Mouse (Mus musculus): ENCODE measurements around the gene Elf5. TPM values are rescaled to one million over a fixed set of nuclear protein-coding genes. Genes with fewer than 3 reads are reported as not detected.
A peak's percentile ranks its signal among the peaks of the same experiment; 100 is the strongest.

Gene Elf5
- polyA plus RNA-seq, 1 experiment, result 21.2 TPM

DNA sequence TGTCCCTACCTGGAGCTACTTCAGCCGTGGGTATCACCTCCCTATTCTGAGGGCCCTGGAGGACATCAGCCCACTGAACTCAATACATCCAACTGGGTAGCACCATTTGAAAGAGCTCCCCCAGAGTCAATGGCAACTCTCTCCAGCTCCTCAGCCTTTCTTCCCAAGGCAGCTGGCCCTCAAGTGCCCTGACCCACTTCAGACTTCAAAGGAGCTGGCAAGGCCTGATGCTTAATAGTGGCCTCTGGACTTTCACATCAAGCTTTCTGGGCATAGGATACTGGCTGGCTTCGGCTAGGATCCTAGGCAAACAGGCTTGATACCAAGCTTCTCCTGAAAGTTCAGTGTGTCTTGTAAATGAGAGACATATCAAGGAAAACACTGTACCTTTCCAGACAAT is 23.6 kb downstream of the Elf5 start:
- DNase-seq (ENCODE audit: low spot score), result no peak

DNA sequence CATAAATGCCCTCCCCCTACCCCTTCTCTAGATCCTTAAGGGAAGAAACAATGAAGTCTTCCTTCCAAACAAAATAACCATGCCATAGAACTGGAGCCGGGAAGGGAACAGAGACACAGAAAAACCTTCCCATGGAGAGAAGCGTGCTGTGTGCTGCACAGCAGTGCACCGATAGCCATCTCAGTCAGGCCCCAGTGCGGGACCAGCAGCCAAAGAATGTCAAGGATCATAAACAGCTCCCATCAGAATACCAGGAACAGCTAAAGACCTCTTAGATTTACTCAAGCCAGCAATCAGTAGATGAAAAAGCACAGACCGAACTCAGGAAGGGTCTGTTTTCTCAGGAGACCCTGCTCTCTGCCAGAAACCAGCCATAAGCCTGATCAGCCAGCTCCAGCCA is 25.0 kb downstream of the Elf5 start:
- DNase-seq (ENCODE audit: low spot score), result no peak

DNA sequence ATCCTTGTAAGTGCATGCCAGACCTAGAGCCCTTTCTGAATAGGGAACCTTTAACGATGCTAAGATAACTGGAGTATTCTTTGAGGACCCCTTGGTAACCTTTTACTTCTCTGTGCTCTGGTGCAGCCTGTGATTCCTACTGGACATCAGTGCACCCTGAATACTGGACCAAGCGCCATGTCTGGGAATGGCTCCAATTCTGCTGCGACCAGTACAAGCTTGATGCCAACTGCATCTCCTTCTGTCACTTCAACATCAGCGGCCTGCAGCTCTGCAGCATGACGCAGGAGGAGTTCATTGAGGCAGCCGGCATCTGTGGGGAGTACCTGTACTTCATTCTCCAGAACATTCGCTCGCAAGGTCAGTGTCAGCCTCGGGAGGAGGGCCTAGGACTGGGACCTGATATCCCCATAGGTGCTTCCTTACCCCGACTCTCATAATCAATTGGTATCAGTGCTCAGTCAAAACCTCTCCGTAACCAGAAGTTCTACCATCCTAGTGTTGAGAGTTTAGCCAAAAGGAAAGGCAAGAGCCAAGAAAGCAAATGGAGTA is 27.7 kb downstream of the Elf5 start:
- no peak for DNase-seq (ENCODE audit: low spot score)

DNA sequence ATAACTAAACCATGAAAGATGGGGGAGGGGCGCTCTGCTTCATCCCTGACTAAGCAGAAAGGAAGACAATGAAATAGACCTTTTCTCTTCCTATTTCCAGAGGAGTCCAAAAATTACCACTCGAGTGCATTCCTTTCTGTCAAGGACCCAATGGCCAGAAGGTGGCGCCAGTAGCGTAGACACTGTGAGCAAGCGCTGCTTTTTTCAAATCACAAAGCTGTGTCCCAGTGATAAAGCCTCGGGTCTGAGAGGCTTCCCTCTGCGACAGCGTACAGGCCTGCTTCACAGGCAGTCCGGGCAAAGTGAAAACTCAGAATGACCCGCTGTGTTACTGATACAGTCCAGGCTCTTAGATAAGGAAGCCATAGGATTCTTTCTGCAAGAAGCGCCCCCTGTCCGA is 28.2 kb downstream of the Elf5 start:
- peak; percentile 35 for DNase-seq (ENCODE audit: low spot score)

DNA sequence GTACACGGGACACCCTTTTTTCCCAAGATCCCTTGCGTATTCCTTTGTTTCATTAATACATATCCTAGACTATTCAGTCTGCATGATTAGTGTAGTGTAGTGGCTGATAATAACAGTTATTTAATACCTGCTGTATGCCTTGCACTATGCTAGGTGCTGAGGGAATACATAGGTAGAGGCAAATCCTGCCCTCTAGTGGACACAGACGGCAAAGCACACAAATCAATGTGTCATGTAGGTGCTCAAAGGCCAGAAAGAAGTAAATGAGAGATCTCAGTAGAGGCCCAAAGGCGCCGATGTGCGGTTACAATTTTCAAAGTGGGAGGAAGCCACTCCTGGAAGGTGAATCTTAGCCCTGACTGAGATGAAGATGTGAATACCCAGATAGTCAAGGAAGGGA is 34.3 kb downstream of the Elf5 start:
- DNase-seq (ENCODE audit: low spot score), result no peak

DNA sequence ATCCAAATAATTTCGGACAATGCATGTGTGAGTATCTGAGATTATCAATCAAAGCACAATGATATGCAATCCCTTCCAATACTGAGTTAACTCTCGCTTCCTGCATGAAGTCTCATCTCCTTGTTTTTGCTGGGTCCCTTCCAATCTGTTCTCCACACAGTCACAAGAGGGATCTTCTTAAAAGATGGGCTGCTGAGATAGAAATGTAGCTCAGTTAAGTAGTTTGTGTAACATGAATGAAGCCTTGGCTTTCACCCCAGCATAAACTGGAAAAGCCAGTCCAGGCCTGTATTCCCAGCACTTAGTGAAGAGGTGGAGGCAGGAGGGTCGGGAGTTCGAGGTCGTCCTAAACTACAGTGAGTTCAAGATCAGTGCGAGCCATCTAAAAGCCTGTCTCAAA is 34.8 kb downstream of the Elf5 start:
- no peak for DNase-seq (ENCODE audit: low spot score)

DNA sequence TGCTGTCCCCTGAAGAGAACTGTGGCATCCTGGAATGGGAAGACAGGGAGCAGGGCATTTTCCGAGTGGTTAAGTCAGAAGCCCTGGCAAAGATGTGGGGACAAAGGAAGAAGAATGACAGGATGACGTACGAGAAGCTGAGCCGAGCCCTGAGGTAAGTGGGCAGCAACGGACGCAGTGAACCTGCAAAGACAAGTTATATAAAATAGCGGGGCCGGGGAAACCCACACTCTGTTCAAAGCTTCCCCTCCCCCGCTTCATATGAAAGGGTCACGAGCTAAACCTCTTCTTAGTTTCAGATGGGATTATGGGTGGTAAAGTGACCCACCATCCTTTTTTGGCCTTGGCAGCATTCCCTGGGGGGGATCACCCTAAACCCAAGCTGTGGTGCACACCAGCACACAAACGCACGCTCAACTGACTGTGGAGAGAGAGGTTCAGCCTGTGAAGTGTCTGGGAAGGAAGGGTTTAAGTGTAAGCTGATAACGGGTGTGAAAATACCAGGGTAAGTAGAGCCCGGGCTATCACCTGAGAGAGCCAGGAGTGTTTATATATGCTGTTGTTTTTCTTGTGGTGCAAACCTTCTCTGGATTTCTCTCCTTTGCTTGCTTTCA is 37.6 kb downstream of the Elf5 start:
- no peak for DNase-seq (ENCODE audit: low spot score)

DNA sequence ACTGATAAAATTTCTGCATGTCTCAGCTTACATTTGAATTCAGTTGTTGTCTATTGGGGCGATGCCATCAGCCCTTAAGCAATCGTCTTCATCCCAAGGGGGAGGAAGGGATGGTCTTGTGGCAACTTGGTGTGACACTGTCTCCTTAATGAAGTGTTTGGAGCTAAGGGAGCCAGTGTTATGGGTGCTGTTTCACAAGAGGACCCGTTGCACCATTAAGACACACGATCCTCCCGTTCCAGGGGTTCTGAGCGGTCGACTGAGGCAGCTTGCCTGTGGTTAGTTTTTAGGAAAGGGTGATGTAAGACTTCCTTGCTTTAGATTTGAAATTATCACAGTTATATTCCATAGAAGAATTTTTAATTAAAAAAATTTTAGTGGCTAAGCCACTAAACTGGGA is 38.3 kb downstream of the Elf5 start:
- no peak for DNase-seq (ENCODE audit: low spot score)

DNA sequence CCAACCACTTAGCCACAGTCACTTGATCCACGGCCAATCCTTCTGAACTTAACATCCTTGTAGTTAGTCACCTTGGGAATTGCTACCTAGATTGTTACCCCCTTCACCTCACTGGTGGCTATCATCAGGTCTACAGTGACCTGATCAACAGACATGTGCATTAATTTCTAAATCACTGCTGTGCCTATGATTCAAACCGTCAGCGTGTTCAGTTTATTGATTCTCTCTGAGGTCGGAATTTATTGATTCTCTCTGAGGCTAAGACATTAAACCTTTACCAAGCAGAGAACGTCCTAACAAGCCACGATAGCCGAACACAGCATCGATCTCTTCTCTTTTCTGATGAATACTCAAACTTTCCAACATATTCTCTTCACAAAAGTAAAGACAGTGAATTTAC is 38.8 kb downstream of the Elf5 start:
- DNase-seq (ENCODE audit: low spot score), result no peak

DNA sequence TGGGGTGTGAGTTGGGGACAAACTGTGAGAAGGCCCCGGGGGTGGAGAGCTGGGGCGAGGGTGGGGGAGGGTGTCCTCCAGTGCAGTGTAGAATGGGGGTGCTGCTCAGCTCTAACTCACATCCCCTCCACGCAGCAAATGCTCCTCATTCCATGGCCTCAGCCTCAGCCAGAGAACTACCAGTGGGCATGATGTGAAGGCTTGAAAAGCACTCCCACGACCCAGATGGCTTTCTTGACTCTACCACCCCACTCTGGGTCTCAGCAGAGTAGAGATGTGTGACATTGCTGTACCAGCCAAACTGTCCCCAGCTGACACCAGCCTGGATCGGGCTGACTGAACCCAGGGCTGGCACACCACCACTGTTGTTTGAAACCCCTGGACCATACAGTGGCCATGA is 41.1 kb downstream of the Elf5 start:
- no peak for DNase-seq (ENCODE audit: low spot score)

DNA sequence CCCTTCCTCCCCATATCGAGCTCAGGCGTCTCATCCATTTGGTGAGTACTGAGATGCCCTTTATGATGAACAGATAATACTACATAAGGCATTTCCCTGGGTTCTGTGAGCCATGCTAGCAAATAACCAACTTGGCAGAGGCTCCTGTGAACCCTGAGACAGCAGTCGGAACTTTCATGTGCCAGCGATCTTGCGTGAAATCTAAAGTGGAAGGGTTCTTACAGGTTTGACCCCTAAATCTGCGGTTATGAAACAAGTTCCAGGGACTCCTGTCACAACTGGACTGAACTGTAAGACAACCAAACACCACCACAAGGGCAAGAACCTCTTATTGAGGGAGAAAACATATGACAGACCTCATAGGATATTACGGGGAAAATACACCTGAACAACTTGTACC is 44.3 kb downstream of the Elf5 start:
- no peak for DNase-seq (ENCODE audit: low spot score)

DNA sequence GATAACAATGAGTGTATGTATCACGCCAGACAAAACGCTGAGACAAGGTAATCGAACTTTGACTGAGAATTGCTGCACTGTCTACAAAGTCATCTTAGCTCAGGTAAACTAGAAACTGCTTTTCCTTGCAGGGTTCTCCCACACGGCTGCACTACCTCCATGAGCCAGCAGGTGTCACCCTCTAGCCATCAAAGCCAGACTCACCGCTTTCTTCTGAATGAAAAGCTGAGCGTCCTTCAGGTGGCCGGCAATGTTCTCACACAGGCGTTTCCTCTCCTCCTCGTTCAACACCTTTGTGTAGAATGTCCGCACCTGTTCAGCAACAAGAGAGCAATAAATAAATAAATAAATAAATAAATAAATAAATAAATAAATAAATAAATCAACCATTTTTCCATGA is 45.2 kb downstream of the Elf5 start:
- DNase-seq (ENCODE audit: low spot score), result peak; percentile 66

DNA sequence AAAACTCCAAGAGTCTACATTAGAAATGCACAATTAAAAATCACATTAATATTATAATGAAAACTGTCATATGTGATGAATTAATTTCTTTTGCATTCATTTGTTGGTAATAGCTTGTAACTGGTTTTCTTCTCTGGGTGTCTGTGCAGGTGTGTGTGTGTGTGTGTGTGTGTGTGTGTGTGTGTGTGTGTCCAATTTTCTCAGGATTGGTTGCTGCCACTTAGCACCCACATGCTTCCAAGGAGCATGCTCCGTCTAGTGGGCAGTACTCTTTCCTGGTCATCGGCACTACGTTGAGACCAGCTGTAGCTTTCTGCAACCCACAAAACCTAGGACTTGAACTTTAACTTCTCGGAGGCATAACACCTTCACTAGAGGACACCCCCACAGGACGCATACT is 45.6 kb downstream of the Elf5 start:
- no peak for DNase-seq (ENCODE audit: low spot score)

DNA sequence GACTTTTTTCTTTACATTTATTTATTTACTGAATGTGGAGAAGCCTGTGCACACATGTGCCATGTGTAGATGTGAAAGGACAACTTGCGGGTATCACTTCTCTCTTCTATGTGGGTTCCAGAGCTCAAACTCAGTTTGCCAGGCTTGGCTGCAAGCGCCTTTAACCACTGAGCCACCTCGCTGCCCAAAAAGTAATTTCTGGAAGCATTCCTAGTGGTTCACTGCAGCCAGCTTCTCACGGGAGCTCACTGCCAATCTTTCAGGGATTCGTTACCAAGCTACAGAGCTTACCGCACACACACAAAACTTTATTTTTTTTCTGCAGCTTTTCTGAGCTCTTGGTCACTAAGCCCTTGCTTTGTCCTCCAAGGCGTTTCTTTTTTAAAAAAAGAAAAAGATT is 46.1 kb downstream of the Elf5 start:
- no peak for DNase-seq (ENCODE audit: low spot score)

DNA sequence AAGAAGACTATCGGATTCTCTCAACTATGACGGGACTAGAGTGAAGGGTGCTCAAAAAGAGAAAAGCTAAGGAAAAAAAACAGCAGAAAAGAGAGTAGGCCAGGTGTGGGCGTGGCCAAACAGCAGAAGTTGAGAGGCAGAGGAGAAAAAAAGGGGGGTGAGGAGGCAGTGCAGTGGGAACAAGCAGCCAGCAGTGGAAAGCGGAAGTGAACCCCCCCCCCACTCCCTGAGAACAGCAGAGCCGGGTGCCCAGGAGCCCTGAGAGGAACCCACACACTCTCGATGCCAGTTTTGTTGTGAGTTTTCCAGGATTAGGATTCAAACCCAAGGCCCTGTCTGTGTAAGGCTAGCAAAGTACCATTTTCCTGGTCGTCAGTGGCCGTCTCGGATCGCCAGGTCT is 47.6 kb downstream of the Elf5 start:
- no peak for DNase-seq (ENCODE audit: low spot score)

DNA sequence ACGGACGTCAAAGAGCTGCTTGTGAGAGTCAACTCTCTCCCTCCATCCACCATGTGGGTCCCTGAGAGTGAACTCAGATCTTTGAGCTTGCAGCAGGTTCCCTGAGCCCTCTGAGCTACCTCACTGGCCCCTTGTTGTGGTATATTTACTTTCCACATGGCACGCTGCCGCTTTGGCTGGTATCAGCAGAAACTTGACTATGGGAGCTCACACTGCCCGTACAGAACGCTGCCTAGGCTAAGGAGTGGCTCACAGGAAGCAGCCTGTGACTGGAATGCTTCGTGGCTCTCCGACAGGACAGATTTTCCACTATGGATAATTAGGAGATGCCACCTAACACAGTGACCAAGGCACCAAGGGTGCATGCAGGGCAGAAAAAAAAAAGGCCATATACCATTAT is 49.7 kb downstream of the Elf5 start:
- no peak for DNase-seq (ENCODE audit: low spot score)

DNA sequence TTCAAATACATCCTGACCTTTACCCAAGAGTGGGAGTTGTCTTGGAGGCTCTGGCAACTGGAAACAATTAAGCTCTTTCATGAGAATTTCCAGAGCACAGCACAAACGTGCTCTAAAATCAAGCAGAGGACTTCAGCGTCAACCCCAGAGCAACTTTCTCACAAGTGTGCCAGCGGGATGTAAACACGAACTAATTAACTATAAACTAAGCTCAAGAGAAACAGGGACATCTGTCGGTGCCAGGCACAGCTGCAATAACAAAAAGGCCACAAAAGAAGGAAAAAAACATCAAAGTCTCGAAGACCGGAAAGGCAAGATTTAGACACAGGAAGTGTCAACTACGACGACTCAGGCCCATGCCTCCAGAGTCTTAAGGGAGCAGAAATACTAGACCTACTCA is 50.3 kb downstream of the Elf5 start:
- DNase-seq (ENCODE audit: low spot score), result no peak

DNA sequence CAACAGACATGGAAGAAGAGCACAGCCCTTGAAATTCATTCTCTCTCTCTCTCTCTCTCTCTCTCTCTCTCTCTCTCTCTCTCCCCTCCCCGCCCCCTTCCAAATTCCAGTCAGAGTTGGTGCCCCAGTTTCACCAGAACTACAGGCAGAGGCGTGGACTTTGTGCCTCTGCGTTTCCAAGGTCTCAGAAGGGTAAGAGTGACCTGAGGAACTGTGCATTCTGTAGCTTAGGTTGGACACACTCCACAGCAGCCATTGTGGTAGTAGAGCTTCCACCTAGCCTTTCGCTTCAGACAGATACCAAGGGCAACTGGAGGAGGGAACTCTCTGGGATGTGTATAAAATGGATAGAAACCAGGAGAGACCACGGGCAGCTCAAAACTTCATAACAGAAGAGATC is 51.3 kb downstream of the Elf5 start:
- DNase-seq (ENCODE audit: low spot score), result no peak

DNA sequence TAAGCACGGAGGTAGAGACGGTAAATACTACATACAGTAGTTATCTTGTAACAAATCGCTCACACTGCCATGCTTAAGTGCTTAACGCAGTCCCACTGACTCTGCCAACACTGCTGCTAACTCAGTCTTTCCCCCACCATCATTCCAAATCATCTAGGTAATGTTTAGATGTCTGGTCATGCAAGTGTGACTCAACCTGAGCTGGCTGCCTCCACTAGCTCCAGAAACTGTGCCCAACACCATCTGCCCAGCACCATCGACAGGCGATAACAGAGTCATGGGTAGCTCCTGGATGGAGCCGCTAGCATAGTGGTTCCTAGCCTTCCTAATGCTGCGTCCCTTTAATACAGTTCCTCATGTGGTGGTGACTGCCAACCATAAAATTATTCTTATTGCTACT is 53.0 kb downstream of the Elf5 start:
- no peak for DNase-seq (ENCODE audit: low spot score)

DNA sequence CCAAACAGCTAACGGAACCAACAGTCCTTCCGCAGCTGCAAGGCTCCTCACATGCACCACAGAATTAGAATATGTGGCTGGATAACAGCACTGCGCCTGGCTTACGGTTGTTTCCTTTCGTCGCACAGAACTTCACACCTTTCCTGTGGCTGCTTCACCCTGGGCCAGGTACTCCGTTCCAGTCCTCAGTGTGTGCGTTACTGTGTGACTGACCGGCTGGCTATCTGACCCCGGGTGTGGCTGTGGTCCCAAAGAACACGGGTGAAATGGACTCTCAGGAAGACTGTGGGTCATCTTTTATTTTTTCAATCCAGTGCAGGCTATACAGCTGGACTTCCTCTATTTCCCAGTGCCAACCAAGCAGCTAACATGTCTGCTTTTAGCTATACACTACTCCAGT is 53.9 kb downstream of the Elf5 start:
- no peak for DNase-seq (ENCODE audit: low spot score)

DNA sequence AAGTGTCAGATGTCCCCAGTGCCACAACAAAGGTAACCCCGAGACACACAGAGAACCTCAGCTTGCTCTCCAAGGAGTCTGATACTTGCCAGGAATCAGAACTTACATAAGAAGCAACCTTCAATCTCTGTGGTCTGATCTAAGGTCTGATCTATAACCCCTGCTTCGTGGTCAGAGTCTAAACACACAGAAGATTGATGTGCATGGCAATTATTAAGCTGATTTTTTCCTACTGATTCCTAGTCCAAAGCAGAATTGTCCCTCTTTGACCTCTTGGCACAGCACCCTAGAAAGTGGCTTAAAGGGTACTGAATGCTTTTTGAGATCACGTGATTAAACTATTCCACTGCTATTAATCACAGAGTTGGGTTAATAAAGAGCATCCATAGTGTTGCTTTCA is 54.8 kb downstream of the Elf5 start:
- no peak for DNase-seq (ENCODE audit: low spot score)

DNA sequence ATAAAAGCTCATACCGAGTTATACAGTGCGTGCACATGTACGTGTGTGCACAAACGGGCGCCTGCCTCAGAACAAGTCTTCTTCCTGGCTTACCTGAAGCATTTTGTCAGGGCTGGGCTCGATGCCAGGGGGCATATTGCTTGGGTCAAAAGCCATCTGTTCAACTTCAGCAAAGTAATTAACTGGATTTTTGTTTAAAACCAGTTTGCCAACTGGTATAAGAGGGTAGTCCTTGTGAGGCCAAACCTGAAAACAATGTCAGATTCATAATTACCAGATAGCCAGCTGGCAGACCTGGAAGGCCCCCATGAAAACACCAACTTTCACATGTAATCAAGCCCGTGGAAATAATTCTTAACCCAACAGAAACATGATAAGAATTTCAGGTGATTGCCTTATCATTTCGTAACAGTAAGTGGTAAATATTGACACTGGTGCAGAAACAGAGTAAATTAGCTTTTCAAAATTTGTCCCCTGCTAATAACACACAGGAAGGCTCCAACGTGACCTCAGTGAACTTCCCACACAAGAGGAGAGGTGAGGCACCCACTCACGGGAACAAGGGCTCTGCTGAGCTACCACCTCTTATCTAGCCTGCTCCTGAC is 55.6 kb downstream of the Elf5 start:
- DNase-seq (ENCODE audit: low spot score), result no peak

DNA sequence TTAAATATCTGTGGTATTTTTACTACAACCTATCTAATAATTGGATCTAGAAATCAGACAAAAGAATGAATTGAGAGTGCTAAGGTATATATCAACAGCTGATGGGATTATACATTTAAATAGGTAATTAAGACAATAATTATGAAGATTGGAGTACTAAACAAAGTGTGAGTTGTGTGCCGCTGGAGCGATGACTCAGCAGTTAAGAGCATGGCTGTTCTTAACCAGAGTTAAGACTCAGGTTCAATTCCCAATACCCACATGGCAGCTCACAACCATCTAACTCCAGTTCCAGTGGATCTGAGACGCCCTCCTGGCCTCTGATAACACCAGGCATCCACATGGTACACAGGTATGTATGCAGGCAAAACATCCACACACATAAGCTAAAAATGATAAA is 61.9 kb downstream of the Elf5 start:
- DNase-seq (ENCODE audit: low spot score), result no peak

DNA sequence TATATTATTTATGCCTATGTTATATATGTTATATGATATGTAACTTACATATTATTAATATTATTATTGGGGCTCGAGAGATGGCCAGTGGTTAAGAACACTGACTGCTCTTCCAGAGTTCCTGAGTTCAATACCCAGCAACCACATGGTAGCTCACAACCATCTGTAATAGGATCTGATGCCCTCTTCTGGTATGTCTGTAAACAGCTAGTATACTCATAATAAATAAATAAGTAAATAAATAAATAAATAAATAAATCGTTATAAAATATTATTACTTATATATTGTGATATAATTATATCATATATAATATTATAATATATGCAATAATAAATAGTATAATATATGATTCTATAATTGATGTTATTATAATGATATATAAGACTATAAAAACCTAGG is 64.7 kb downstream of the Elf5 start:
- no peak for DNase-seq (ENCODE audit: low spot score)
